Mouse (Mus musculus) embryonic facial prominence, embryonic 11.5 days (tissue): ENCODE results near the gene Atp5d. TPM values are rescaled to one million over a fixed set of nuclear protein-coding genes. Genes with fewer than 3 reads are reported as not detected.

Experiments
- ATAC-seq: fragments of 200-750 bp; cut with Nextera tagmentation; replicated peaks from 2 replicates; pipeline ENCODE4 v1.8.0; 2017; ENCODE audit warnings: low read depth; ENCODE audit not compliant: insufficient number of reproducible peaks, low FRiP score, low TSS enrichment
- DNase-seq: peaks from one replicate; pipeline ENCODE4 v3.0.0-alpha.2; 2015; ENCODE audit warnings: low spot score
- H3K27ac ChIP-seq: fragments of 300-500 bp; sonication (generic); replicated peaks from 2 replicates; pipeline ENCODE4 v1.5.1; 2014; ENCODE audit warnings: mild to moderate bottlenecking, low read depth, low read length, control low read depth
- H3K27me3 ChIP-seq: fragments of 300-500 bp; sonication (generic); 2 replicates; pipeline ENCODE4 v1.6.1; 2014; ENCODE audit warnings: mild to moderate bottlenecking, low read length, moderate library complexity, mixed read lengths; ENCODE audit not compliant: control insufficient read depth, insufficient read depth
- H3K36me3 ChIP-seq: fragments of 300-500 bp; sonication (generic); replicated peaks from 2 replicates; pipeline ENCODE4 v1.6.1; 2014; ENCODE audit warnings: low read depth, mild to moderate bottlenecking, low read length, moderate library complexity, mixed read lengths; ENCODE audit not compliant: control insufficient read depth, insufficient read depth
- H3K4me1 ChIP-seq: fragments of 300-500 bp; sonication (generic); 2 replicates; pipeline ENCODE4 v1.6.1; 2014; ENCODE audit warnings: low read length, mixed read lengths; ENCODE audit not compliant: control insufficient read depth, insufficient read depth
- H3K4me2 ChIP-seq: fragments of 300-500 bp; sonication (generic); 2 replicates; pipeline ENCODE4 v1.6.1; 2014; ENCODE audit warnings: low read depth, mild to moderate bottlenecking, control low read depth, low read length, moderate library complexity
- H3K4me3 ChIP-seq: fragments of 300-500 bp; sonication (generic); 2 replicates; pipeline ENCODE4 v1.5.1; 2014; ENCODE audit warnings: low read depth, low read length, control low read depth
- H3K9ac ChIP-seq: fragments of 300-500 bp; sonication (generic); replicated peaks from 2 replicates; pipeline ENCODE4 v1.6.1; 2014; ENCODE audit warnings: mild to moderate bottlenecking, control low read depth, low read length
- H3K9me3 ChIP-seq: fragments of 300-500 bp; sonication (generic); replicated peaks from 2 replicates; pipeline ENCODE4 v1.6.1; 2016; ENCODE audit warnings: mild to moderate bottlenecking, low read length, inconsistent platforms, mixed read lengths; ENCODE audit not compliant: control insufficient read depth
- WGBS: fragments of 180-500 bp; shearing (Covaris S2); extraction: QIAGEN DNeasy Blood & Tissue Kit; methylation state at CpG from one replicate; pipeline ENCODE4 v1.1.7; 2014; 5-methylcytosine and 5-hydroxymethylcytosine counted together
- polyA plus RNA-seq: library from polyadenylated mRNA; unstranded; fragments of >200 nt; fragmentation: Nextera tagmentation; extraction: Ambion mirVana; gene quantifications from 2 replicates; pipeline ENCODE4 v1.2.1, GENCODE M21; 2014

Gene Atp5d
- polyA plus RNA-seq, 1 experiment from 2014 or later, result 360 TPM

- no peak for DNase-seq
- Histone ChIP-seq H3K4me1 (peaks cover 9% of the 10 kb centered on the region), H3K4me3 (no peak overlapping the region; the same call in 1 of the 2 replicates), H3K4me2 (no peak overlapping the region), H3K27me3 (no peaks in the 10 kb centered on the region), H3K9me3 (no peaks in the 10 kb centered on the region), H3K9ac (no peak overlapping the region), H3K27ac (no peak overlapping the region), H3K36me3 (peaks cover 7% of the 10 kb centered on the region)
- WGBS, result 86% methylated on average over 2 of the region's 2 CpGs
- ATAC-seq, result no peak
These were observed 18.3 kb upstream of the Atp5d start for GRCm38 (mm10) chr10:80120146-80120545.

- no peak for DNase-seq
- Histone ChIP-seq H3K4me3 (no peak overlapping the region), H3K9ac (no peak overlapping the region), H3K4me1 (peaks cover 9% of the 10 kb centered on the region), H3K27ac (no peak overlapping the region), H3K36me3 (peaks cover 11% of the 10 kb centered on the region), H3K27me3 (no peaks in the 10 kb centered on the region), H3K4me2 (no peak overlapping the region), H3K9me3 (no peaks in the 10 kb centered on the region)
- ATAC-seq, result no peak
- 83% methylated on average over 2 of the region's 2 CpGs for WGBS
These were observed 16.8 kb upstream of the Atp5d start for GRCm38 (mm10) chr10:80121639-80122038.

- peaks cover 14% of the 10 kb centered on the region for H3K36me3 ChIP-seq
- no peaks in the 10 kb centered on the region for H3K4me1 ChIP-seq
- no peak overlapping the region for H3K4me2 ChIP-seq
- no peak for ATAC-seq
- no peak overlapping the region for H3K27ac ChIP-seq
- no peaks in the 10 kb centered on the region for H3K9me3 ChIP-seq
- WGBS, result 90% methylated on average over 9 of the region's 9 CpGs
- DNase-seq, result no peak
- no peaks in the 10 kb centered on the region for H3K27me3 ChIP-seq
- no peak overlapping the region for H3K9ac ChIP-seq
- no peak overlapping the region for H3K4me3 ChIP-seq
These were observed 14.4 kb upstream of the Atp5d start for GRCm38 (mm10) chr10:80123932-80124562.

GRCm38 (mm10) chr10:80127920-80128319 is 10.5 kb upstream of the Atp5d start:
- DNase-seq (no peak), ATAC-seq (no peak)
- Histone ChIP-seq H3K27me3 (no peaks in the 10 kb centered on the region), H3K4me2 (no peak overlapping the region), H3K4me3 (no peak overlapping the region), H3K4me1 (peaks cover 11% of the 10 kb centered on the region; the same call in 1 of the 2 replicates), H3K27ac (no peak overlapping the region), H3K9me3 (no peaks in the 10 kb centered on the region), H3K36me3 (peaks cover 20% of the 10 kb centered on the region), H3K9ac (no peak overlapping the region)
- WGBS, result 96% methylated on average over 8 of the region's 8 CpGs

GRCm38 (mm10) chr10:80129846-80130245 is 8.6 kb upstream of the Atp5d start:
- no peak for ATAC-seq
- Histone ChIP-seq H3K4me3 (no peak overlapping the region), H3K4me1 (peaks cover 11% of the 10 kb centered on the region; the same call in 1 of the 2 replicates), H3K27ac (no peak overlapping the region), H3K27me3 (no peaks in the 10 kb centered on the region), H3K36me3 (peaks cover 17% of the 10 kb centered on the region), H3K4me2 (no peak overlapping the region), H3K9me3 (no peaks in the 10 kb centered on the region), H3K9ac (no peak overlapping the region)
- WGBS, result 95% methylated on average over 9 of the region's 9 CpGs
- no peak for DNase-seq

GRCm38 (mm10) chr10:80130403-80131031 is 7.9 kb upstream of the Atp5d start:
- H3K4me1 ChIP-seq, result peaks cover 11% of the 10 kb centered on the region; the same call in 1 of the 2 replicates
- peaks cover 17% of the 10 kb centered on the region for H3K36me3 ChIP-seq
- DNase-seq, result no peak
- H3K27me3 ChIP-seq, result no peaks in the 10 kb centered on the region
- no peak overlapping the region for H3K4me3 ChIP-seq
- WGBS, result 85% methylated on average over 18 of the region's 18 CpGs
- peak; percentile 2; the same call in 1 of the 2 replicates for ATAC-seq
- H3K9ac ChIP-seq, result no peak overlapping the region
- H3K4me2 ChIP-seq, result no peak overlapping the region
- no peaks in the 10 kb centered on the region for H3K9me3 ChIP-seq
- H3K27ac ChIP-seq, result no peak overlapping the region

- ATAC-seq, result peak; percentile 58
- Histone ChIP-seq H3K27me3 (peaks cover 3% of the 10 kb centered on the region), H3K9me3 (no peaks in the 10 kb centered on the region), H3K27ac (no peak overlapping the region), H3K36me3 (peaks cover 13% of the 10 kb centered on the region), H3K4me3 (peak overlapping the region; percentile 17; the same call in 1 of the 2 replicates), H3K4me1 (peaks cover 11% of the 10 kb centered on the region; the same call in 1 of the 2 replicates), H3K9ac (peak overlapping the region; percentile 18; the same call in 1 of the 2 replicates), H3K4me2 (peak overlapping the region; percentile 41)
- peak; percentile 66 for DNase-seq
- WGBS, result 10% methylated on average over 53 of the region's 55 CpGs
These were observed 7.0 kb upstream of the Atp5d start for GRCm38 (mm10) chr10:80131316-80131951.

- H3K36me3 ChIP-seq, result peaks cover 13% of the 10 kb centered on the region
- no peak overlapping the region for H3K27ac ChIP-seq
- H3K4me3 ChIP-seq, result peak overlapping the region; percentile 17; the same call in 1 of the 2 replicates
- no peaks in the 10 kb centered on the region for H3K9me3 ChIP-seq
- peaks cover 11% of the 10 kb centered on the region for H3K4me1 ChIP-seq
- peak overlapping the region; percentile 41 for H3K4me2 ChIP-seq
- peaks cover 8% of the 10 kb centered on the region for H3K27me3 ChIP-seq
- peak overlapping the region; percentile 18; the same call in 1 of the 2 replicates for H3K9ac ChIP-seq
- WGBS, result 31% methylated on average over 27 of the region's 27 CpGs
- no peak; the same call in 1 of the 2 replicates for ATAC-seq
- peak; percentile 26 for DNase-seq
These were observed 6.5 kb upstream of the Atp5d start for GRCm38 (mm10) chr10:80131952-80132350.
